Mouse (Mus musculus): Measurements from ENCODE around the gene Fam243.

DNA sequence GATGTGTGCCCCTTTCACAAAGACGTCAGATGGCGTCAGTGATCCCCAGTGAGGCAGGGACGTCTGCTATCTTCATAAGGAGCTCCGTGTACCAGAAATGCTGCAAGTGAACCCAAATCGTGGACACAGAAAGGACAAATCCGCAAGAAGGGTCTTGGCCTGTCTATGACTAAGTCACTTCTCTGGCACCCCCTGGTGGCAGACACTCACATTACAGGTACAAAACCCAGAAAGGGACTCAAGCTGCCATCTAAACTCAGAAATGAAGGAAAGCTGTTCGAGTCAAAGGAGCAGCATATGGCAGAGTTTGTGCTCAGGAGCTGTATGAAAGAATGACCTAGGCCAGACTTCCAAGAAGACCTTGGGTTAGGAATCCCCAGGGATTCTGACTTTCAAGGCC lies 34.6 kb downstream of the Fam243 start:
- TF ChIP-seq POLR2A (IDR thresholded peaks at IDR 0.05; ENCODE audit: low read depth, low read length) (no peak), CTCF (IDR thresholded peaks at IDR 0.05; ENCODE audit: extremely low read depth, insufficient read length, insufficient replicate concordance, low read depth, low read length) (peak; percentile 74; the same call in 1 of the 2 replicates)
